Mouse (Mus musculus) liver, embryonic 15.5 days (tissue): ENCODE data around the gene Rps18. TPM values are rescaled to one million over a fixed set of nuclear protein-coding genes. Genes with fewer than 3 reads are reported as not detected.

ENCODE experiments used
- ATAC-seq: fragments of 200-750 bp; cut with Nextera tagmentation; 2 replicates; pipeline ENCODE4 v1.8.0; 2017; ENCODE audit warnings: moderate number of reproducible peaks, mild to moderate bottlenecking, moderate library complexity; ENCODE audit not compliant: insufficient read depth
- H3K27ac ChIP-seq: fragments of 300-500 bp; sonication (generic); replicated peaks from 2 replicates; pipeline ENCODE4 v1.5.1; 2015; ENCODE audit warnings: mild to moderate bottlenecking, inconsistent platforms
- H3K27me3 ChIP-seq: fragments of 300-500 bp; sonication (generic); 2 replicates; pipeline ENCODE4 v1.6.1; 2015; ENCODE audit warnings: mild to moderate bottlenecking, inconsistent platforms
- H3K36me3 ChIP-seq: fragments of 300-500 bp; sonication (generic); replicated peaks from 2 replicates; pipeline ENCODE4 v1.6.1; 2015; ENCODE audit warnings: moderate library complexity, mild to moderate bottlenecking, inconsistent platforms
- H3K4me1 ChIP-seq: fragments of 300-500 bp; sonication (generic); replicated peaks from 2 replicates; pipeline ENCODE4 v1.6.1; 2015; ENCODE audit warnings: inconsistent platforms
- H3K4me2 ChIP-seq: fragments of 300-500 bp; sonication (generic); 2 replicates; pipeline ENCODE4 v1.6.1; 2015; ENCODE audit warnings: moderate library complexity, mild to moderate bottlenecking, inconsistent platforms
- H3K4me3 ChIP-seq: fragments of 300-500 bp; sonication (generic); replicated peaks from 2 replicates; pipeline ENCODE4 v1.5.1; 2015; ENCODE audit warnings: mild to moderate bottlenecking, inconsistent platforms
- H3K9ac ChIP-seq: fragments of 300-500 bp; sonication (generic); 2 replicates; pipeline ENCODE4 v1.6.1; 2015; ENCODE audit warnings: moderate library complexity, mild to moderate bottlenecking, inconsistent platforms
- H3K9me3 ChIP-seq: fragments of 300-500 bp; sonication (generic); replicated peaks from 2 replicates; pipeline ENCODE4 v1.6.1; 2016; ENCODE audit warnings: inconsistent platforms
- WGBS: fragments of 180-500 bp; shearing (Covaris S2); methylation state at CpG from one replicate; pipeline ENCODE4 v1.1.7; 2015; ENCODE audit warnings: mixed read lengths; ENCODE audit not compliant: insufficient replicate concordance; 5-methylcytosine and 5-hydroxymethylcytosine counted together
- polyA plus RNA-seq: library from polyadenylated mRNA; unstranded; fragments of >200 nt; fragmentation: Nextera tagmentation; extraction: Ambion mirVana; gene quantifications from 2 replicates; pipeline ENCODE4 v1.2.1, GENCODE M21; 2015

Rps18 gene
- polyA plus RNA-seq, 1 experiment from 2014 or later: 1,010 TPM

DNA sequence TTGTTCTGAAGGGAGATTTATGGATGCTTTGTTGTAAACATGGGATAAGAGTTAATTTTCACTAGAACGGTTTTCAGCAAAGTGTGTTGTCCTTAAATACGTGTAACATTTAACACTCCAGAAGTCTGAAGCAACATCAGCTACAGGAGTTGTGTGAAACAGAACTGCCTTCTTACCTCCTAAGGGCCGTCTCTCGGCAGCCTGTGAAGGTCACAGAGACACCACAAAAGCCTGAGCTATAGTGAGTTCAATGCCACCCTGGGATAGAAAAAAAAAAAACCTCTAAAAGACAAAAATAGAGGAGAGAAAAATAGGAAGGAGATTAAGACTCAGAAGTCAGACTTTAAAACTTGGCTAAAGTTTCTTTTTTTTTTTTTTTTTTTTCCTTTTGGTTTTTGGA lies 53.7 kb downstream of the Rps18 start:
- Histone ChIP-seq H3K4me3 (no peak overlapping the region), H3K4me1 (peaks cover 75% of the 10 kb centered on the region), H3K9me3 (no peaks in the 10 kb centered on the region), H3K9ac (no peak overlapping the region), H3K36me3 (no peaks in the 10 kb centered on the region), H3K4me2 (peak overlapping the region; percentile 41), H3K27ac (peak overlapping the region; percentile 67), H3K27me3 (no peaks in the 10 kb centered on the region)
- WGBS: 70% methylated on average over 4 of the region's 4 CpGs
- ATAC-seq: no peak

Other genes with a start within 250 kb of the Rps18 start
- 274 and 311 TPM in 2 replicates for gene March2, start 237.3 kb downstream of the Rps18 start, polyA plus RNA-seq
- 111 and 116 TPM in 2 replicates for gene Rab11b, start 195.5 kb downstream of the Rps18 start, polyA plus RNA-seq
- 23.0 and 27.6 TPM in 2 replicates for gene Angptl4, start 174.2 kb downstream of the Rps18 start, polyA plus RNA-seq
- gene Kank3, start 145.5 kb downstream of the Rps18 start, polyA plus RNA-seq: 10.4 and 12.8 TPM in 2 replicates
- gene Rps28, start 131.4 kb downstream of the Rps18 start, polyA plus RNA-seq: 356 and 444 TPM in 2 replicates
- 240 and 251 TPM in 2 replicates for gene Ndufa7, start 131.4 kb downstream of the Rps18 start, polyA plus RNA-seq
- gene Cd320, start 112.9 kb downstream of the Rps18 start, polyA plus RNA-seq: 14.4 and 14.7 TPM in 2 replicates
- gene Gm7029, start 82.2 kb downstream of the Rps18 start, polyA plus RNA-seq: not detected in 2 replicates
- 7.5 and 8.3 TPM in 2 replicates for gene Kifc1, start 65.3 kb downstream of the Rps18 start, polyA plus RNA-seq
- gene Platr17, start 50.9 kb downstream of the Rps18 start, polyA plus RNA-seq: 0.35 and 0.38 TPM in 2 replicates
- gene Daxx, start 46.6 kb downstream of the Rps18 start, polyA plus RNA-seq: 18.7 and 20.4 TPM in 2 replicates
- gene Tapbp, start 40.1 kb downstream of the Rps18 start, polyA plus RNA-seq: 33.3 and 35.7 TPM in 2 replicates
- gene Zbtb22, start 40.1 kb downstream of the Rps18 start, polyA plus RNA-seq: 8.2 and 9.8 TPM in 2 replicates
- gene Rgl2, start 26.5 kb downstream of the Rps18 start, polyA plus RNA-seq: 8.2 and 10.2 TPM in 2 replicates
- gene Pfdn6, start 15.7 kb downstream of the Rps18 start, polyA plus RNA-seq: 89.6 and 96.8 TPM in 2 replicates
- 18.4 and 19.3 TPM in 2 replicates for gene Wdr46, start 15.3 kb downstream of the Rps18 start, polyA plus RNA-seq
- gene B3galt4, start 4.5 kb downstream of the Rps18 start, polyA plus RNA-seq: 2.4 and 2.5 TPM in 2 replicates
- 23.3 and 24.6 TPM in 2 replicates for gene Vps52, start 189 bp downstream of the Rps18 start, polyA plus RNA-seq
- gene H2-K1, start 44.3 kb upstream of the Rps18 start, polyA plus RNA-seq: 123 and 165 TPM in 2 replicates
- gene Ring1, start 68.7 kb upstream of the Rps18 start, polyA plus RNA-seq: 5.5 and 7.2 TPM in 2 replicates
- gene H2-Ke6, start 72.1 kb upstream of the Rps18 start, polyA plus RNA-seq: 30.7 and 37.0 TPM in 2 replicates
- gene Slc39a7, start 75.7 kb upstream of the Rps18 start, polyA plus RNA-seq: 56.3 and 68.5 TPM in 2 replicates
- 16.7 and 19.3 TPM in 2 replicates for gene Rxrb, start 75.8 kb upstream of the Rps18 start, polyA plus RNA-seq
- 0.59 and 0.79 TPM in 2 replicates for gene Col11a2, start 83.4 kb upstream of the Rps18 start, polyA plus RNA-seq
- 0.17 and 0.40 TPM in 2 replicates for gene H2-Oa, start 136.3 kb upstream of the Rps18 start, polyA plus RNA-seq
- 6.4 TPM in 2 replicates for gene H2-DMa, start 163.5 kb upstream of the Rps18 start, polyA plus RNA-seq
- gene Brd2, start 166.6 kb upstream of the Rps18 start, polyA plus RNA-seq: 37.8 and 40.1 TPM in 2 replicates
- 0.54 and 1.0 TPM in 2 replicates for gene H2-DMb2, start 187.3 kb upstream of the Rps18 start, polyA plus RNA-seq
- 1.6 and 1.7 TPM in 2 replicates for gene H2-DMb1, start 197.1 kb upstream of the Rps18 start, polyA plus RNA-seq
- gene Tap1, start 231.6 kb upstream of the Rps18 start, polyA plus RNA-seq: 4.2 and 4.8 TPM in 2 replicates
- 10.6 and 11.2 TPM in 2 replicates for gene Psmb9, start 231.8 kb upstream of the Rps18 start, polyA plus RNA-seq
- 21.9 and 22.8 TPM in 2 replicates for gene Psmb8, start 241.7 kb upstream of the Rps18 start, polyA plus RNA-seq
- gene Tap2, start 247.5 kb upstream of the Rps18 start, polyA plus RNA-seq: 7.2 and 7.4 TPM in 2 replicates